Mouse (Mus musculus): Measurements from ENCODE around the gene Ccdc177. TPM values are rescaled to one million over a fixed set of nuclear protein-coding genes. Genes with fewer than 3 reads are reported as not detected.

Ccdc177 gene
- polyA plus RNA-seq, 1 experiment, result not detected

GRCm38 (mm10) chr12:80736464-80737282 is 23.8 kb downstream of the Ccdc177 start:
- no peak for DNase-seq
- H3K27me3 ChIP-seq (replicated peaks; ENCODE audit: control insufficient read depth, insufficient read depth, low read length), result no peaks in the 10 kb centered on the region
- no peak overlapping the region for H3K4me3 ChIP-seq (ENCODE audit: insufficient read depth, low read depth, low read length)
- 30% methylated on average over 13 of the region's 13 CpGs for WGBS
- no peaks in the 10 kb centered on the region for H3K4me1 ChIP-seq (ENCODE audit: control insufficient read depth, insufficient read depth, low read length)
- H3K27ac ChIP-seq (ENCODE audit: insufficient read depth, low read depth, low read length), result no peak overlapping the region
- TF ChIP-seq POLR2A (IDR thresholded peaks at IDR 0.05; ENCODE audit: low read depth, low read length), result no peak
- no peak for TF ChIP-seq CTCF (conservative IDR thresholded peaks at IDR 0.05; ENCODE audit: insufficient read depth, insufficient read length, low read depth, low read length)
- no peaks in the 10 kb centered on the region for H3K36me3 ChIP-seq (ENCODE audit: control insufficient read depth, insufficient read depth, low read length)

GRCm38 (mm10) chr12:80734526-80735470 is 25.7 kb downstream of the Ccdc177 start:
- no peaks in the 10 kb centered on the region for H3K36me3 ChIP-seq (ENCODE audit: control insufficient read depth, insufficient read depth, low read length)
- no peak for DNase-seq
- no peaks in the 10 kb centered on the region for H3K4me1 ChIP-seq (ENCODE audit: control insufficient read depth, insufficient read depth, low read length)
- H3K27me3 ChIP-seq (replicated peaks; ENCODE audit: control insufficient read depth, insufficient read depth, low read length), result no peaks in the 10 kb centered on the region
- no peak overlapping the region for H3K27ac ChIP-seq (ENCODE audit: insufficient read depth, low read depth, low read length)
- no peak for TF ChIP-seq POLR2A (IDR thresholded peaks at IDR 0.05; ENCODE audit: low read depth, low read length)
- TF ChIP-seq CTCF (conservative IDR thresholded peaks at IDR 0.05; ENCODE audit: insufficient read depth, insufficient read length, low read depth, low read length), result no peak
- WGBS, result 52% methylated on average over 13 of the region's 13 CpGs
- no peak overlapping the region for H3K4me3 ChIP-seq (ENCODE audit: insufficient read depth, low read depth, low read length)

GRCm38 (mm10) chr12:80730567-80730966 is 29.9 kb downstream of the Ccdc177 start:
- Histone ChIP-seq H3K27me3 (replicated peaks; ENCODE audit: control insufficient read depth, insufficient read depth, low read length) (no peaks in the 10 kb centered on the region), H3K4me1 (ENCODE audit: control insufficient read depth, insufficient read depth, low read length) (no peaks in the 10 kb centered on the region), H3K4me3 (ENCODE audit: insufficient read depth, low read depth, low read length) (no peak overlapping the region), H3K36me3 (ENCODE audit: control insufficient read depth, insufficient read depth, low read length) (no peaks in the 10 kb centered on the region), H3K27ac (ENCODE audit: insufficient read depth, low read depth, low read length) (no peak overlapping the region)
- 4% methylated on average over 9 of the region's 9 CpGs for WGBS
- DNase-seq, result peak; percentile 47
- TF ChIP-seq POLR2A (IDR thresholded peaks at IDR 0.05; ENCODE audit: low read depth, low read length) (no peak), CTCF (conservative IDR thresholded peaks at IDR 0.05; ENCODE audit: insufficient read depth, insufficient read length, low read depth, low read length) (peak; percentile 65)

GRCm38 (mm10) chr12:80729758-80730530 is 30.5 kb downstream of the Ccdc177 start:
- Histone ChIP-seq H3K4me1 (ENCODE audit: control insufficient read depth, insufficient read depth, low read length) (peaks cover 3% of the 10 kb centered on the region; the same call in 1 of the 2 replicates), H3K4me3 (ENCODE audit: insufficient read depth, low read depth, low read length) (no peak overlapping the region), H3K27ac (ENCODE audit: insufficient read depth, low read depth, low read length) (no peak overlapping the region), H3K36me3 (ENCODE audit: control insufficient read depth, insufficient read depth, low read length) (no peaks in the 10 kb centered on the region), H3K27me3 (replicated peaks; ENCODE audit: control insufficient read depth, insufficient read depth, low read length) (no peaks in the 10 kb centered on the region)
- TF ChIP-seq CTCF (conservative IDR thresholded peaks at IDR 0.05; ENCODE audit: insufficient read depth, insufficient read length, low read depth, low read length), result no peak
- TF ChIP-seq POLR2A (IDR thresholded peaks at IDR 0.05; ENCODE audit: low read depth, low read length), result no peak
- 74% methylated on average over 12 of the region's 12 CpGs for WGBS
- DNase-seq, result no peak

GRCm38 (mm10) chr12:80728814-80729213 is 31.7 kb downstream of the Ccdc177 start:
- H3K27me3 ChIP-seq (replicated peaks; ENCODE audit: control insufficient read depth, insufficient read depth, low read length), result no peaks in the 10 kb centered on the region
- no peaks in the 10 kb centered on the region for H3K36me3 ChIP-seq (ENCODE audit: control insufficient read depth, insufficient read depth, low read length)
- DNase-seq, result peak; percentile 12
- no peak overlapping the region for H3K27ac ChIP-seq (ENCODE audit: insufficient read depth, low read depth, low read length)
- 70% methylated on average over 2 of the region's 2 CpGs for WGBS
- TF ChIP-seq CTCF (conservative IDR thresholded peaks at IDR 0.05; ENCODE audit: insufficient read depth, insufficient read length, low read depth, low read length) (peak; percentile 49), POLR2A (IDR thresholded peaks at IDR 0.05; ENCODE audit: low read depth, low read length) (no peak)
- peaks cover 3% of the 10 kb centered on the region; the same call in 1 of the 2 replicates for H3K4me1 ChIP-seq (ENCODE audit: control insufficient read depth, insufficient read depth, low read length)
- H3K4me3 ChIP-seq (ENCODE audit: insufficient read depth, low read depth, low read length), result no peak overlapping the region

GRCm38 (mm10) chr12:80728207-80728606 is 32.3 kb downstream of the Ccdc177 start:
- H3K36me3 ChIP-seq (ENCODE audit: control insufficient read depth, insufficient read depth, low read length), result no peaks in the 10 kb centered on the region
- TF ChIP-seq CTCF (conservative IDR thresholded peaks at IDR 0.05; ENCODE audit: insufficient read depth, insufficient read length, low read depth, low read length), result no peak
- no peak for TF ChIP-seq POLR2A (IDR thresholded peaks at IDR 0.05; ENCODE audit: low read depth, low read length)
- H3K4me3 ChIP-seq (ENCODE audit: insufficient read depth, low read depth, low read length), result no peak overlapping the region
- H3K27ac ChIP-seq (ENCODE audit: insufficient read depth, low read depth, low read length), result no peak overlapping the region
- peaks cover 3% of the 10 kb centered on the region; the same call in 1 of the 2 replicates for H3K4me1 ChIP-seq (ENCODE audit: control insufficient read depth, insufficient read depth, low read length)
- no peak for DNase-seq
- no peaks in the 10 kb centered on the region for H3K27me3 ChIP-seq (replicated peaks; ENCODE audit: control insufficient read depth, insufficient read depth, low read length)
- WGBS, result 43% methylated on average over 1 of the region's 1 CpGs
